Mouse (Mus musculus) liver, embryonic 14.5 days (tissue): Measurements from ENCODE around the gene Cenps. TPM values are rescaled to one million over a fixed set of nuclear protein-coding genes. Genes with fewer than 3 reads are reported as not detected.

ENCODE experiments used
- ATAC-seq: fragments of 200-750 bp; cut with Nextera tagmentation; 2 replicates; pipeline ENCODE4 v1.8.0; 2017; ENCODE audit warnings: moderate number of reproducible peaks, mild to moderate bottlenecking, moderate library complexity; ENCODE audit not compliant: insufficient read depth
- DNase-seq, 3 experiments: peaks; one replicate each; pipeline ENCODE4 v3.0.0-alpha.2; 2012 to 2013; ENCODE audit warnings: low read depth in 3 of 3, low spot score in 3 of 3
- H3K27ac ChIP-seq: fragments of 300-500 bp; sonication (generic); 2 replicates; pipeline ENCODE4 v1.5.1; 2014; ENCODE audit warnings: moderate library complexity, mild to moderate bottlenecking, control low read depth, inconsistent platforms
- H3K27me3 ChIP-seq: fragments of 300-500 bp; sonication (generic); 2 replicates; pipeline ENCODE4 v1.6.1; 2014; ENCODE audit warnings: mild to moderate bottlenecking, low read length, moderate library complexity; ENCODE audit not compliant: control insufficient read depth, insufficient read depth
- H3K36me3 ChIP-seq: fragments of 300-500 bp; sonication (generic); replicated peaks from 2 replicates; pipeline ENCODE4 v1.6.1; 2014; ENCODE audit warnings: low read depth; ENCODE audit not compliant: control insufficient read depth, insufficient read depth
- H3K4me1 ChIP-seq, 2 experiments: fragments of 200-500 bp in 1 of 2; fragments of 300-500 bp in 1 of 2; sonication (generic) in 1 of 2; replicated peaks; 2 replicates each; pipeline ENCODE4 v1.6.1; 2012 to 2014; ENCODE audit warnings: antibody characterized with exemption in 1 of 2, inconsistent platforms in 1 of 2, low read length in 1 of 2; ENCODE audit not compliant: control insufficient read depth in 2 of 2, insufficient read depth in 2 of 2
- H3K4me2 ChIP-seq: fragments of 300-500 bp; sonication (generic); 2 replicates; pipeline ENCODE4 v1.6.1; 2014; ENCODE audit warnings: low read depth, mild to moderate bottlenecking, control low read depth, moderate library complexity
- H3K4me3 ChIP-seq, 2 experiments: fragments of 200-500 bp in 1 of 2; fragments of 300-500 bp in 1 of 2; sonication (generic) in 1 of 2; 2 replicates each; pipeline ENCODE4 v1.5.1; 2012 to 2014; ENCODE audit warnings: low read depth in 2 of 2, low read length in 2 of 2, mild to moderate bottlenecking in 2 of 2, control low read depth in 1 of 2, inconsistent platforms in 1 of 2, moderate library complexity in 1 of 2; ENCODE audit not compliant: insufficient read depth in 1 of 2
- H3K9ac ChIP-seq: fragments of 300-500 bp; sonication (generic); replicated peaks from 2 replicates; pipeline ENCODE4 v1.6.1; 2014; ENCODE audit warnings: mild to moderate bottlenecking, control low read depth, moderate library complexity
- H3K9me3 ChIP-seq: fragments of 300-500 bp; sonication (generic); 2 replicates; pipeline ENCODE4 v1.6.1; 2016; ENCODE audit warnings: low read length, mixed read lengths; ENCODE audit not compliant: control insufficient read depth
- CTCF ChIP-seq: IDR thresholded peaks from 2 replicates; pipeline ENCODE4 v1.5.1; 2016; ENCODE audit warnings: antibody characterized with exemption, low read depth, control low read depth
- EP300 ChIP-seq: IDR thresholded peaks from 2 replicates; pipeline ENCODE4 v1.6.1; 2016; ENCODE audit warnings: antibody characterized with exemption, low read depth
- WGBS: fragments of 180-500 bp; shearing (Covaris S2); extraction: QIAGEN DNeasy Blood & Tissue Kit; methylation state at CpG from one replicate; pipeline ENCODE4 v1.1.7; 2014; ENCODE audit not compliant: insufficient replicate concordance; 5-methylcytosine and 5-hydroxymethylcytosine counted together
- polyA plus RNA-seq, 2 experiments: library from polyadenylated mRNA; depleted of rRNA in 1 of 2; stranded (reverse) in 1 of 2; unstranded in 1 of 2; fragments of >200 nt; fragmentation: Nextera tagmentation in 1 of 2; extraction: Ambion mirVana in 1 of 2; gene quantifications; 2 replicates each; pipeline versions ENCODE4 v1.2.1 to v1.2.3; 2012 to 2014

The Cenps gene
- polyA plus RNA-seq, 2 experiments, result 12.3 to 17.3 TPM

DNA sequence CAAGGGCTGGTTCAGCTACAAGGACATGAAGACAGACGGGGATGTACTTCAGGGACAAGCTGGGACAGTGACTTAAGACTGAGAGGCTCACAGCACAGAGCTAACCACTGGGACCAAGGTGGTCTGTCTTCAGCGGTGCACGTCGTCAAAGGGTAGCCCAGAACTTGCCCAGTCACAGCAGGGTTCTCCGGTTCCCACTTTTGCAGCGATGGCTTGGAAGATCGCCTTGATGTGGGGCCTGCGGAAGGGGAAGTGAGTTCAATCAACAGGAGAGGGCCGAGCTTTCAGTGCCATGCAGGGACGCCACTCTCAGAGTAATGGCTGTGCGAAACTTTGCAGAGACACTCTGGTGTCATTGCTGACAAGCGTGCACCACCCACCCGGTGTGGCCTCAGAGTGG is 22.5 kb upstream of the Cenps start:
- ATAC-seq (no peak), DNase-seq (no peak)
- no peak for TF ChIP-seq EP300
- Histone ChIP-seq H3K9ac (no peak overlapping the region), H3K9me3 (no peaks in the 10 kb centered on the region), H3K27me3 (no peaks in the 10 kb centered on the region), H3K4me3 (no peak overlapping the region), H3K27ac (no peak overlapping the region), H3K4me2 (no peak overlapping the region), H3K4me1 (no peaks in the 10 kb centered on the region), H3K36me3 (peaks cover 27% of the 10 kb centered on the region)
- WGBS, result 80% methylated on average over 13 of the region's 13 CpGs

- Histone ChIP-seq H3K4me3 (no peak overlapping the region), H3K36me3 (peaks cover 30% of the 10 kb centered on the region), H3K27me3 (no peaks in the 10 kb centered on the region), H3K9ac (no peak overlapping the region), H3K9me3 (no peaks in the 10 kb centered on the region), H3K4me1 (no peaks in the 10 kb centered on the region), H3K27ac (no peak overlapping the region), H3K4me2 (no peak overlapping the region)
- no peak for TF ChIP-seq CTCF
- TF ChIP-seq EP300, result no peak
- 78% methylated on average over 2 of the region's 2 CpGs for WGBS
- ATAC-seq (no peak), DNase-seq (no peak)
Observed at GRCm38 (mm10) chr4:149159203-149159602, 21.8 kb upstream of the Cenps start.

GRCm38 (mm10) chr4:149157415-149157973 is 20.1 kb upstream of the Cenps start:
- Histone ChIP-seq H3K9ac (no peak overlapping the region), H3K4me1 (no peaks in the 10 kb centered on the region), H3K27me3 (no peaks in the 10 kb centered on the region), H3K4me2 (no peak overlapping the region), H3K36me3 (peaks cover 43% of the 10 kb centered on the region), H3K27ac (no peak overlapping the region), H3K4me3 (no peak overlapping the region), H3K9me3 (no peaks in the 10 kb centered on the region)
- WGBS, result 73% methylated on average over 8 of the region's 8 CpGs
- TF ChIP-seq CTCF (no peak), EP300 (no peak)
- ATAC-seq, result no peak
- DNase-seq, result no peak

- no peak for TF ChIP-seq EP300
- TF ChIP-seq CTCF, result no peak
- Histone ChIP-seq H3K27me3 (no peaks in the 10 kb centered on the region), H3K9me3 (no peaks in the 10 kb centered on the region)
Observed at GRCm38 (mm10) chr4:149155711-149156110, 18.3 kb upstream of the Cenps start.

GRCm38 (mm10) chr4:149154859-149155258 is 17.4 kb upstream of the Cenps start:
- DNase-seq (no peak), ATAC-seq (no peak)
- no peak for TF ChIP-seq EP300
- no peak for TF ChIP-seq CTCF
- Histone ChIP-seq H3K27ac (no peak overlapping the region), H3K4me2 (no peak overlapping the region), H3K27me3 (no peaks in the 10 kb centered on the region), H3K36me3 (peaks cover 48% of the 10 kb centered on the region), H3K9ac (no peak overlapping the region), H3K4me3 (no peak overlapping the region), H3K9me3 (no peaks in the 10 kb centered on the region), H3K4me1 (no peaks in the 10 kb centered on the region)
- 88% methylated on average over 7 of the region's 7 CpGs for WGBS

More at GRCm38 (mm10) chr4:149155711-149156110, 18.3 kb upstream of the Cenps start:
- no peak overlapping the region for H3K4me2 ChIP-seq
- no peak overlapping the region for H3K27ac ChIP-seq
- H3K4me3 ChIP-seq, result no peak overlapping the region
- H3K9ac ChIP-seq, result no peak overlapping the region
- 68% methylated on average over 6 of the region's 6 CpGs for WGBS
- ATAC-seq, result 0 out of 2 replicates have a peak, but pooled peaks have one; percentile 7
- no peaks in the 10 kb centered on the region for H3K4me1 ChIP-seq
- DNase-seq, result no peak
- H3K36me3 ChIP-seq, result peaks cover 43% of the 10 kb centered on the region
